Mouse (Mus musculus) kidney, embryonic 16.5 days (tissue): ENCODE measurements around the gene Gstp1. TPM values are rescaled to one million over a fixed set of nuclear protein-coding genes. Genes with fewer than 3 reads are reported as not detected.
A peak's percentile ranks its signal among the peaks of the same experiment; 100 is the strongest.

ENCODE experiments used
- ATAC-seq: fragments of 200-750 bp; cut with Nextera tagmentation; 2 replicates; pipeline ENCODE4 v1.8.0; 2017; ENCODE audit warnings: moderate TSS enrichment; ENCODE audit not compliant: low FRiP score, low TSS enrichment
- H3K27ac ChIP-seq: fragments of 300-500 bp; sonication (generic); 2 replicates; pipeline ENCODE4 v1.5.1; 2014; ENCODE audit warnings: low read length
- H3K27me3 ChIP-seq: fragments of 300-500 bp; sonication (generic); 2 replicates; pipeline ENCODE4 v1.6.1; 2014; ENCODE audit warnings: low read length, control low read depth, mixed read lengths; ENCODE audit not compliant: insufficient read depth
- H3K36me3 ChIP-seq: fragments of 300-500 bp; sonication (generic); 2 replicates; pipeline ENCODE4 v1.6.1; 2014; ENCODE audit warnings: low read length, control low read depth, mixed read lengths; ENCODE audit not compliant: insufficient read depth
- H3K4me1 ChIP-seq: fragments of 300-500 bp; sonication (generic); 2 replicates; pipeline ENCODE4 v1.6.1; 2014; ENCODE audit warnings: low read length, control low read depth, mixed read lengths; ENCODE audit not compliant: insufficient read depth
- H3K4me2 ChIP-seq: fragments of 300-500 bp; sonication (generic); replicated peaks from 2 replicates; pipeline ENCODE4 v1.6.1; 2014; ENCODE audit warnings: low read depth, low read length
- H3K4me3 ChIP-seq: fragments of 300-500 bp; sonication (generic); 2 replicates; pipeline ENCODE4 v1.5.1; 2014; ENCODE audit warnings: mild to moderate bottlenecking, low read length
- H3K9ac ChIP-seq: fragments of 300-500 bp; sonication (generic); replicated peaks from 2 replicates; pipeline ENCODE4 v1.6.1; 2014; ENCODE audit warnings: low read length
- H3K9me3 ChIP-seq: fragments of 300-500 bp; sonication (generic); 2 replicates; pipeline ENCODE4 v1.6.1; 2016; ENCODE audit warnings: low read length, control low read depth
- WGBS: fragments of 180-500 bp; shearing (Covaris S2); extraction: QIAGEN DNeasy Blood & Tissue Kit; methylation state at CpG from one replicate; pipeline ENCODE4 v1.1.7; 2014; 5-methylcytosine and 5-hydroxymethylcytosine counted together
- polyA plus RNA-seq: library from polyadenylated mRNA; unstranded; fragments of >200 nt; fragmentation: Nextera tagmentation; extraction: Ambion mirVana; gene quantifications from 2 replicates; pipeline ENCODE4 v1.2.1, GENCODE M21; 2015

Gstp1 gene
- polyA plus RNA-seq, 1 experiment from 2014 or later, result 526 TPM

- H3K4me1 ChIP-seq, result no peaks in the 10 kb centered on the region
- no peak overlapping the region for H3K4me2 ChIP-seq
- no peaks in the 10 kb centered on the region for H3K36me3 ChIP-seq
- H3K27ac ChIP-seq, result no peak overlapping the region
- WGBS, result 70% methylated on average over 7 of the region's 7 CpGs
- no peak overlapping the region for H3K4me3 ChIP-seq
- no peak overlapping the region for H3K9ac ChIP-seq
- H3K9me3 ChIP-seq, result peaks cover 5% of the 10 kb centered on the region; the same call in 1 of the 2 replicates
- ATAC-seq, result no peak
- H3K27me3 ChIP-seq, result no peaks in the 10 kb centered on the region
Observed at GRCm38 (mm10) chr19:4023185-4023584, 14.6 kb downstream of the Gstp1 start.

GRCm38 (mm10) chr19:4018743-4019583, 18.8 kb downstream of the Gstp1 start:
- H3K9ac ChIP-seq, result no peak overlapping the region
- 35% methylated on average over 18 of the region's 18 CpGs for WGBS
- peak; percentile 90 for ATAC-seq
- H3K9me3 ChIP-seq, result no peaks in the 10 kb centered on the region
- no peak overlapping the region for H3K27ac ChIP-seq
- H3K36me3 ChIP-seq, result no peaks in the 10 kb centered on the region
- no peaks in the 10 kb centered on the region for H3K27me3 ChIP-seq
- H3K4me3 ChIP-seq, result no peak overlapping the region
- no peaks in the 10 kb centered on the region for H3K4me1 ChIP-seq
- H3K4me2 ChIP-seq, result no peak overlapping the region

- Histone ChIP-seq H3K36me3 (no peaks in the 10 kb centered on the region), H3K27me3 (no peaks in the 10 kb centered on the region), H3K9ac (no peak overlapping the region), H3K4me3 (no peak overlapping the region), H3K27ac (no peak overlapping the region), H3K9me3 (no peaks in the 10 kb centered on the region), H3K4me1 (no peaks in the 10 kb centered on the region), H3K4me2 (no peak overlapping the region)
- 63% methylated on average over 10 of the region's 10 CpGs for WGBS
- no peak for ATAC-seq
Observed at GRCm38 (mm10) chr19:4017921-4018587, 19.7 kb downstream of the Gstp1 start.

- ATAC-seq, result no peak
- peaks cover 7% of the 10 kb centered on the region for H3K4me1 ChIP-seq
- no peak overlapping the region for H3K27ac ChIP-seq
- H3K27me3 ChIP-seq, result no peaks in the 10 kb centered on the region
- H3K4me3 ChIP-seq, result no peak overlapping the region
- H3K9ac ChIP-seq, result no peak overlapping the region
- WGBS, result 69% methylated on average over 5 of the region's 5 CpGs
- H3K4me2 ChIP-seq, result no peak overlapping the region
- H3K36me3 ChIP-seq, result 0 out of 2 replicates have a peak, but pooled peaks cover 3% of the 10 kb centered on the region
- no peaks in the 10 kb centered on the region for H3K9me3 ChIP-seq
Observed at GRCm38 (mm10) chr19:4015635-4016034, 22.1 kb downstream of the Gstp1 start.

- Histone ChIP-seq H3K4me2 (no peak overlapping the region), H3K9me3 (no peaks in the 10 kb centered on the region), H3K4me1 (peaks cover 7% of the 10 kb centered on the region), H3K36me3 (peaks cover 10% of the 10 kb centered on the region), H3K9ac (no peak overlapping the region), H3K27ac (no peak overlapping the region), H3K27me3 (no peaks in the 10 kb centered on the region), H3K4me3 (no peak overlapping the region)
- ATAC-seq, result no peak
Observed at GRCm38 (mm10) chr19:4014802-4015201, 23.0 kb downstream of the Gstp1 start.

- ATAC-seq, result no peak
- WGBS, result 15% methylated on average over 9 of the region's 9 CpGs
Observed at GRCm38 (mm10) chr19:4013066-4013465, 24.7 kb downstream of the Gstp1 start.

GRCm38 (mm10) chr19:4012432-4013022, 25.3 kb downstream of the Gstp1 start, which contains the start of gene Ndufv1:
Gene Ndufv1 (minus strand): TSS chr19:4012806.
- under 1% methylated on average over 45 of the region's 45 CpGs for WGBS
- no peaks in the 10 kb centered on the region for H3K27me3 ChIP-seq

More at GRCm38 (mm10) chr19:4013066-4013465, 24.7 kb downstream of the Gstp1 start:
- peak overlapping the region; percentile 49 for H3K9ac ChIP-seq
- H3K4me2 ChIP-seq, result peak overlapping the region; percentile 52
- no peaks in the 10 kb centered on the region for H3K9me3 ChIP-seq
- H3K27me3 ChIP-seq, result no peaks in the 10 kb centered on the region
- H3K27ac ChIP-seq, result no peak overlapping the region
- H3K36me3 ChIP-seq, result peaks cover 28% of the 10 kb centered on the region
- H3K4me1 ChIP-seq, result peaks cover 7% of the 10 kb centered on the region
- H3K4me3 ChIP-seq, result peak overlapping the region; percentile 84

GRCm38 (mm10) chr19:4011086-4011485, 26.7 kb downstream of the Gstp1 start:
- Histone ChIP-seq H3K36me3 (peaks cover 47% of the 10 kb centered on the region), H3K27me3 (no peaks in the 10 kb centered on the region), H3K4me2 (no peak overlapping the region), H3K4me1 (peaks cover 7% of the 10 kb centered on the region), H3K9ac (no peak overlapping the region), H3K9me3 (no peaks in the 10 kb centered on the region), H3K27ac (no peak overlapping the region), H3K4me3 (no peak overlapping the region)
- no peak for ATAC-seq
- 93% methylated on average over 5 of the region's 5 CpGs for WGBS

More at GRCm38 (mm10) chr19:4012432-4013022, 25.3 kb downstream of the Gstp1 start, which contains the start of gene Ndufv1:
- H3K4me1 ChIP-seq, result peaks cover 7% of the 10 kb centered on the region
- H3K4me2 ChIP-seq, result peak within 1 kb of the TSS; percentile 72
- H3K9me3 ChIP-seq, result no peaks in the 10 kb centered on the region
- H3K36me3 ChIP-seq, result peaks cover 33% of the 10 kb centered on the region
- peak within 1 kb of the TSS; percentile 84 for H3K4me3 ChIP-seq
- peak within 1 kb of the TSS; percentile 82 for H3K9ac ChIP-seq
- peak; percentile 99 for ATAC-seq
- peak within 1 kb of the TSS; percentile 47; the same call in 1 of the 2 replicates for H3K27ac ChIP-seq

- 97% methylated on average over 8 of the region's 8 CpGs for WGBS
- peaks cover 50% of the 10 kb centered on the region for H3K36me3 ChIP-seq
- H3K4me3 ChIP-seq, result no peak overlapping the region
- H3K9ac ChIP-seq, result no peak overlapping the region
- H3K27ac ChIP-seq, result no peak overlapping the region
- no peaks in the 10 kb centered on the region for H3K9me3 ChIP-seq
- no peak for ATAC-seq
- H3K27me3 ChIP-seq, result no peaks in the 10 kb centered on the region
- H3K4me1 ChIP-seq, result peaks cover 12% of the 10 kb centered on the region
- no peak overlapping the region for H3K4me2 ChIP-seq
Observed at GRCm38 (mm10) chr19:4005971-4006370, 31.8 kb downstream of the Gstp1 start.
